Mouse (Mus musculus) mouse embryonic stem cell (cell line): Measurements from ENCODE around the gene Apol7a.
"Not testable (repeated sequence)": the region's sequence is repeated elsewhere in the genome, so short reads cannot be mapped to it uniquely, and the experiment has no call there.

Experiments
- in situ Hi-C, 2 experiments: fragments of 300-500 bp; cut with MboI; formaldehyde crosslinking; loops; 1 replicate in 1 of 2; 3 replicates in 1 of 2; pipeline ENCODE4 v1.14.3; 2019 to 2020; ENCODE audit warnings: low sequenced_read_pairs in 2 of 2, low pct_unique_long_range_greater_than_20kb in 1 of 2, mixed read lengths in 1 of 2; ENCODE audit not compliant: unreplicated experiment in 1 of 2

Apol7a gene

DNA sequence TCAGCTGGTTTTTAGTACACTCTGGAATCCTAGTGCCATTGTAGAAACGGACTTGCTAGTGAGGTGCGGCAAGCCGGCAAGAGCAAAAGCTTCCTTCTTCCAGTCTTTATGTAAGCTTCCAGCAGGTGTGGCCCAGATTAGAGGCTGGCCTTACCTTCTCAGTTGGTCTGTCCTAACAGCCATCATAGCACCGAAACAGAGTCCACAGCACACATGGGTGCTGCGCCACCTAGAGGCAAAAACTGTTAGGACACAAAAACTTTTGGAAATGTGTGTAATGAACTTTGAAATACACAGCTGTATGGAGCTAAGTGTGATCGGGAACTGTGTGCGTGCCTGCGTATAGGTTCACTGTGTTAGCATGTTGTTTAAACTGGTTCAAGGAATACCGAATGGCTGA is at the start of gene Apol7a:
Apol7a (minus strand) TSS at position 84 of the 400 bp plus-strand sequence.
- in situ Hi-C loops = not testable (repeated sequence)

DNA sequence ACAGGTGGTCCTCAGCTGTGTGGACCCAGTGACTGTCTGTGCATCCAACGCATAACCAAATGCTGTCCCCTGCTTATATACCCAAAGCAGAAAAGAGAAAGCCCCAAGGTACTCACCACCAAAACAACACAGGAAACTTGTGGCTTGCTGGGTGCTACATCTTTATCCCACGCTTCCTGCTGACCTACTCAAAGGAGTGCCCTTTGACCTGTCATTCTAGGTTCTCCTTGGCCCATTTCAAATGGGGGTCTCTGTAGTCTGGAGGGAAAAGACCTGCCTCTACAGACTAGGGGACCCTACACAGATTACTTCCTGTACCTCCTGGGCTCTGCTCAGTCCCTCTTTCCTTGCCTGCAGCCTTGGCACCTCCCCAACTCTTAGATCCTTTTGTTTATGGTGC is 48.5 kb upstream of the Apol7a start, which contains the start of gene Apol7b:
Apol7b (minus strand) TSS at position 101 of the 400 bp plus-strand sequence.
- in situ Hi-C loops = not testable (repeated sequence)

DNA sequence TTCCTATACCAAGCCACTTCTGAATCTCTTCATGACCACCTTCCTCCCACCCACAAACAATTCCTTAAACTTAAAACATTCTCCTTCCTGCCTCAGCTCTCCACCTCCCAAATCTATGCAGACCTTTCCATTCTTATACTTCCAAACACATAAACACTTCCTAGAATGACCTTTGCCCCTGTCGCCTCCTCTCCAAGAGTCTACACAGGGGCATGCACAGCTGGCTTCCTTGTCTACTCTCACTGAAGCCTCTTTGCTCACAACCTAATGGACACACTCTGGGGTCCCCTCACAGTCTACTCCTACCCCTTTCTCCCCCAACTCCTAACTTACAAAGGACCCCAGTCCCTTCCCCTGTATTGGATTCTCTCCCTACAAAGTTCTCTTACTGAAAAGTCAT is 46.8 kb upstream of the Apol7a start:
- in situ Hi-C loops = not testable (repeated sequence)

DNA sequence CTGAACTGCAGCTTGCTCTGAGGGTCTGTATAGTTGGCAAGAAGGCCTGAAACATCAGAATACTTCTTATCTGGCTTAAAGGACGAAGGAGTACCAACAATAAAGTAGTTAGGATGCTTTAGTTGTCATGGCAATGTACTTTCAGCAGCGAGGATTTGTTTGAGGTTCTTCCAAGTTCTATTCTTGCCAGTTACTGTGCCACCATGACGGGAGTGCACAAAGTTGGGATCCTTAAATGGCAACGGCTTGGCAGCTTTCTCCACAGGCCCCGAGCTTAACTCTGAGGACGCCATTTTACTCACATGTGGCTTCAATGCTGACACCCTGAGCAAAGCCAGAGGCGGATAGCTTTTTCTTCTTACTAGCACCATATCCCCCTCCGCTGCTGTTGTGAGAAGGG is 45.8 kb upstream of the Apol7a start:
- in situ Hi-C loops = not testable (repeated sequence)

DNA sequence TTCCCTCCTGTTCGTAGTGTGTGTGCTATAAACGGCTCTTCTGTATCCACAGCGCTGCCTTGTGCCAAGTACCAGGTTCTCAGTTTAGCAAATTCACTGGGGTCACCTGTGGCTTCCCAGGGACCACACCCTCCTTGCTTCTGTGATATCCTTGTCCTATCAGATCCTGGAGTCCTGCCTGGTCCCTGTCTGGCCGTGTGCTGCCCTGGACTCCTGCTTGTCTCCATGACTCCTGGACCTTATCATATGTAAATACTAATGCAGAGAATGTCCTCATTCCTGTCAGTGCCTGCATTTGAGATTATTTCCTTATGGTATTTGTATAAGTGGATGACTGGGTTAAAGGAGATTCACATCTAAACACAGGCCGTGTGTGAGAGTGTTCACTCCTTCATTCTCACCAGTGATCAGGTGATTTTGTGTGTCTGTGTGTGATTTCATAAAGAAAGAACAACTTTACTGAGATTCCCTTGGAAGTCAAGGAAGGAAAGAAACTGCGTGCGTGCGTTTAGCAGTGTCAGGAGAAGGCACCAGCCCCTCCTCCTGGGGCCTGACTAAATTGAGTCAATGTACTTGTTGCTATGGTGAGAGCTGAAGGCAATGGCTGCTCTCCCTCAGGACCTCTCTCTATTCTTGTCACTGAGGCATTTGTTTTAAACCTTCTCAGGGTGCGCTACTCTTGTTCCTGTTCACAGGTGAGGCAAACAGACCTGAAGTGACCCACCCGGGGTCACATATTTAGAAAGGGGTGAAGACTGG is 30.0 kb upstream of the Apol7a start:
- in situ Hi-C loops = not testable (repeated sequence)

DNA sequence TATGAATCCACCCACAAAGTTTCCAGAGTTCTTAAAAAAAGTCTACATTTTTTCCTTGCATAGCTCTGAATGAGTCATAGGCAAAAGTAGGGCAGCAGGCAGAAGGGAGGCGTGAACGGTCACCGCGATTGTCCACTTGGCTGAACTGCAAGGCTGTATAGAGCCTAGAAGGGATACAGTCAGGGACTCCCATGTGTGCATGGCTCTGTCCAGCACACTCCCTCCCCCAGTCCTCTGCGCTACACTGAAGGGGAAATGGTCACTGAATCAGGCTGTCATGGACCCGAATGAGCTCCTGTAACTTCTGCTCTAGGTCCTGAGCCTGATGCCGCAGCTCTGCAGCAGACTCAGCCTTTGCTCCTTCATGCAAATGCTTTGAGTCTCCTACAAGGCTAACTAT is 24.0 kb upstream of the Apol7a start:
- in situ Hi-C loops = not testable (repeated sequence)

DNA sequence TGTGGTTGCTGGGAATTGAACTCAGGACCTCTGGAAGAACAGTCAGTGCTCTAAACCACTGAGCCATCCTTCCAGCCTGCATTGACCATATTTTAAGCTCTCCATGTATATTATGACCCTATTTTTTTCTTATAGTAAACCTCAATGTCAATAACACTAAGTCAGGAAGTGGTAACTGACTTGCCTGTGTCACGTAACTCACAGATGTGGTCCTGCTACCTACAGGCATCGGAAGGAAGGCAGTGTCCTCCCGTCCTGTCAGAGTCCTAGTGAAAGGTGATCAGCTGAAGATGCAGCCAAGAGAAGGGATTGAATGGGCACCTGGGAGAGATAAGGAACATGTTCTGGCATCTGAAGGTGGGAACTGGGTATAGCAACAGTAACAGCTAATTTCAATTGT is 20.7 kb upstream of the Apol7a start:
- in situ Hi-C loops = not testable (repeated sequence)

DNA sequence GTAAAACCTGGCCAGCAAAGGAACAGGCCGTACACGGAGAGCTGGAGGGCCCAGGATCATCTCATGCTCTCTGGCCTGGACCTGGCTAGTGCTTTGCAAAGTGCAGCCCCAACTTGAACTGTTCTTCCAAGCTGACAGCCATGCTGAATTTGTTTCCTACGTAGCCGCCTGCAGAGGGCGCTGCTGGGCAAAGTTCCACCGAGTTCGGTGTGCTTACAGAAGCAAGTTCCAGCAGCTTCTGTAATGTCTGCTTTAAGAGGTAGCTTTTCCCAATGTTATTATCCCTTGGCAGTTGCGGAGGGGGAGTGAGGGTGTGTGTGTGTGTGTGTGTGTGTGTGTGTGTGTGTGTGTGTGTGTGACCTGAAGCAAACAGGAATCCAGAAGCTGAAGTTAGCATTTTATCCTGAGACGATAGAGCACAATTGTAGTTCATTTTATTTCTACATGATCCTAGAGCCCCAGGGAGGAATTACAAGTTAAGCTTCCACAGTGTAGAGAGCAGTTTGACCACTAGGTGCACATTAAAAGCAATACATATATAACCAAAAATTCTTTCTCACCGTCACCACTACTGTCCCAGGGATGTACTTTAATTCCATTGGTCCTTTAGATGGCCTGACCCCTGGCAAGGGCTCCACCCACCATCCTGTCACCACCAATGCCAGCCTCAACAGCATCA is 17.9 kb upstream of the Apol7a start:
- in situ Hi-C loops = not testable (repeated sequence)

DNA sequence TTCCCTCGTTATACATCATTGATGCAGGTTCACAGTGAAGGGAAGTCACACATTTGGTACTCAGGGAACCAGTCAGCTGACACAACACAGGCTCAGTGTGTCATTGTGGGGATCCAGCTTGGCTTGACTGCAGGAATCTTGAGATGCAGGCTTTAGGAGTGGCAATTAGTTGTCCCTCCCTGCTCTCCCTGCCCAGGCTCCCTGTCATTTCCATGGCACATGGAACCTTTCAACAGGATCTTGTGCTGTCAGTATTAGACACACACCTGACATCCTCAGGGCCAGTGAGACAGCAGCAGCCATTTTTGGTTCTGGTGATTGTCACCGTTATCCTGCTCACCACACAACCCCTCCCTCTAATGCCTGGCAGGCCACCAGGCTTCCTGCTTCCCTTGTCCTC is 16.7 kb upstream of the Apol7a start:
- in situ Hi-C loops = not testable (repeated sequence)

DNA sequence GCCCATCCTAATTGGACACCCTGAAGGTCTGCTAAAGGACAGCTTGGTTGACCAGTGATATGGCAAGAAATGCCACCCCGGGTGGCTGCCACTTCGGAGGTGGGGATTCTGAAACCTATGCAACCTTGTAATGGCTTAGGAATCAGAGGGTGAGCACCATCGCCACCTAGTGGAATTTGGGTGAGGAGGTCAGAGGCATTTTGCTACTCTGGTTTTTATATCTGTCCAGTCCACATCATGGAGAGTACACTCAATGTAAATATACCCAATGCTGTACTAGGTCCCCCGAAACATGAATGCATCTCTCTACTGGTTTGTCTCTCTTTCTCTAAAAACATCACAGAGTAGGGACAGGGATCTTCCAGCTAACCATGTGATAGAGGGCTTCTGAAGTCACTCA is 13.8 kb upstream of the Apol7a start:
- in situ Hi-C loops = not testable (repeated sequence)

DNA sequence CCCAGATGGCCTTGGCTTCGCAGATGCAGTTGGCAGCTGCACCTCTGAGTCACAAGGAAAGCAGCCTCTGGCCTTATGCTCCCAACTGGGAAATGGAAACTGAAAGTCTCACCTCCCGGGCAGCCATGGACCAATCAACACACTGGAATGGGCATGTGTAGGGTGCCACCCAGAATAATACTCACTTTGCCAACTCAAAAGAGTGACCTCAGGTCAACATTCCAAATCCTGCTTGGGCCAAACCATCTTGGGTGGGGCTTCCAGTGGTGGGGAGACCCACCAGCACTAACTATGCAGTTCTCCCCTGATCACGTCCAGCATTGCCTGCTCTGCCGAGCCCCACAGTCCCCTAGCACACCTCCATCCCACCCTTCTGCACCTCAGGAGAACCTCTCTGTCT is 12.1 kb upstream of the Apol7a start, which contains the start of gene Apol9a:
Apol9a (minus strand) TSS at position 101 of the 400 bp plus-strand sequence.
- in situ Hi-C loops = not testable (repeated sequence)

DNA sequence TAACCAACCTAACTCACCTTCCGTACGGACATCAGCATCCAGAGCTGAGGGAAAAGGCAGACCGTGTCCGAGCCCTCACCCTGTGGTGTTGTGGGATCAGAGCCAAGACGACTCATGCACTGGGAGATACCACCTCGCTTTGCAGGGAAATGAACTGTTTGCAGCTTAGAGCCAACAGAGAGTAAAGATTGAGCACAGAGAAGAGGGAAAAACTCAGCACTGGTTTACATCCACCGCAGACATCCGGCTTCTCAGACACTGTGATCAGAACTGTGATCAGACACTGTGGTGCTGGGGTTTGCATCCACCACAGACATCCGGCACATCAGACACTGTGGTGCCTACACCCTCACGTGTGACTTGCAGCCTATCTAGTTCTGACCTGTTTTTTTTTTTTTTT is 7.5 kb upstream of the Apol7a start:
- in situ Hi-C loops = not testable (repeated sequence)

DNA sequence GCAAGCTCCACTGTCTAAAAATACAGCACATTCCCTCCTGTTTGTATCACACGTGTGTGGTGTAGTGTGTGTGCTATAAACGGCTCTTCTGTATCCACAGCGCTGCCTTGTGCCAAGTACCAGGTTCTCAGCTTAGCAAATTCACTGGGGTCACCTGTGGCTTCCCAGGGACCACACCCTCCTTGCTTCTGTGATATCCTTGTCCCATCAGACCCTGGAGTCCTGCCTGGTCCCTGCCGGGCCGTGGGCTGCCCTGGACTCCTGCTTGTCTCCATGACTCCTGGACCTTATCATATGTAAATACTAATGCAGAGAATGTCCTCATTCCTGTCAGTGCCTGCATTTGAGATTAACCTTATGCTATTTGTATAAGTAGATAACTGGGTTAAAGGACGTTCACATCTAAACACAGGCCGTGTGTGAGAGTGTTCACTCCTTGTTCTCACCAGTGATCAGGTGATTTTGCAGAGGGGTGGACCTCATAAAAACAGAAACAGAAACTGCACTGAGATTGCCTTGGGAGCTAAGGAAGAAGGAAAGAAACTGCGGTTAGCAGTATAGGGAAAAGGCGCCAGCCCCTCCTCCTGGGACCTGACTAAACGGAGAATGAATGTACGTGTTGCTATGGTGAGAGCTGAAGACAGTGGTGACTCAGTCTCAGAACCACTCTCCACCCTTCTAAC is 1.3 kb downstream of the Apol7a start:
- in situ Hi-C loops = not testable (repeated sequence)

DNA sequence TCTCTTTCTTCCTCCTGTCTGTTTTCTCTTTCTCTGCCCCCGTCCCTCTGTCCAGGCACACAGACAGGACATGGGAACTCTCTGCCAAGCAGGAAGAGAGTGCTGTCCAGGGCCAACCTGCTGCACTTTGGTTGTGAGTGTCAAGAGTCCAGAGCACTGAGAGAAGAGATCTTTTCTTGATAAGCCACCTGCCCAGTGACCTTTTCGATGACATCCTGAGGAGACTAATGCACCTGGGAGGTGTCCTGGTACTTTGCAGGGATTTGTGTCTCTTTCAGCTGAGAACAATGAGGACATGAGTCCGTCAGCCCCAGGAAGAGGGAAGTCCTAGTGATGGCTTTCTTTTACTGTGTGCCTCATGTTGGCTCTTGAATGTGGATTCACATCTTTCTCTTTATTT is 5.1 kb downstream of the Apol7a start:
- in situ Hi-C loops = not testable (repeated sequence)

DNA sequence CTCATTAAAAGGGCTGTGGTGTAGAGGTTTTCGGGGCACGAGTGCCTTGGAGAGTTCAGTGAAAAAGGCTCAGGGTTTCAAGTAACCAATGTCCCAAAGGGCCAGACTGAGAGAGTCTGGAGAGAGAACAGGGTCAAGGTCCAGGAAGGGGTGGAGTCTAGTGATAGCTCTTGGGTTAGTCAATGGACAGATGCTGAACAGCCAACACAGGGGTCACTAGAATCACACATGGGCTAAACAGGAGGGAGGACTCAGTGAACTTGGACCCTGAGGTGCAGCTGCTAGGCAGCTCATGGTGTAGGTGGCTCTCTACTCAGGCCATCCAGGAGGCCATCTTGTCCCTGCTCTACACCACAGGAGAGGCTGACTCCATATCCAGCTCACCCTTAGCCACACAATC is 11.4 kb downstream of the Apol7a start:
- in situ Hi-C loops = no loop called here

DNA sequence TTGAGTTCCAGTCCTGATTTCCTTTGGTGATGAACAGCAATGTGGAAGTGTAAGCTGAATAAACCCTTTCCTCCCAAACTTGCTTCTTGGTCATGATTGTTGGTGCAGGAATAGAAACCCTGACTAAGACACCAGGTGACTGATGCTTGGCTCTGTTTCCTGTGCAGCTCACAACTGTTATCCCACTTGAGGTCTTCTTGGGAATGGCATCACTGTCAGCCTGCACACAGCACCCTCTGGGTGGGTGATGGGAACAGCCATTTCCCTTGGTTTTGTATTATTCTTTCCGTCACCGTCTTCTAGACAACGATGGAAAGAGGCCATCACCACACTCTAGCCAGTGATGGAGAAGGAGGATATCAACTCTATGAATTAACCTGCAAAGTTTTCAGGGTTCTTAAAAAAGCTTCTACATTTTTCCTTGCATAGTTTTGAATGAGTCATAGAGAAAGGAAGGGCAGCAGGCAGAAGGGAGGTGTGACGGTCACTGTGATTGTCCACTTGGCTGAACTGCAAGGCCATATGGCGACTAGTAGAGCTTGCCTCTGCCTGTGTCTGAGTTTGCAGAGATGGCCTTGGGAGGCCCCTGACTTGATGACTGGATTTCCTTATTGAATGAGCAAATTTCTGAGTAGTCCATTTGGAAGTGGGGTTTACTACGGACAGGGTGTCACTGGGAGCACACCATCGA is 14.4 kb downstream of the Apol7a start:
- in situ Hi-C loops = no loop called here

DNA sequence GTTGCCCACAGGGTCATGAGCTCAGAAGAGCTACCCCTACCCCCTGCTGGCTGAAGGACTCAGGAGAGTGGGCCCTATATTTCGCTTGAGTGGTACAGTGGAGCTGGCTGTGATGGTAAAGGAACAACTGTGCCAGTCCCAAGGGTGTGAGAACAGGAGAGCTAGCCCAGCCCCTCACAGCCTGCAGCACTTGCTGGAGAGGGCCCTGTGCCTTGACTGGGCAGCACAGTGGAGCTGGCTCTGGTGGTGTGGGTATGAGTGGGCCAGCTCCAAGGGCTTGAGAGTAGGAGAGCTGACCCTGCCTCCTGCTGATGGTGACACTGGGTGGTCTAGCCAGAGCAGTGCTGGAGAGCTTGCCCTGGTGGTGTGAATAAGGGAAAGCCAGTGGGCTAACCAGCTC is 16.0 kb downstream of the Apol7a start:
- in situ Hi-C loops = no loop called here

DNA sequence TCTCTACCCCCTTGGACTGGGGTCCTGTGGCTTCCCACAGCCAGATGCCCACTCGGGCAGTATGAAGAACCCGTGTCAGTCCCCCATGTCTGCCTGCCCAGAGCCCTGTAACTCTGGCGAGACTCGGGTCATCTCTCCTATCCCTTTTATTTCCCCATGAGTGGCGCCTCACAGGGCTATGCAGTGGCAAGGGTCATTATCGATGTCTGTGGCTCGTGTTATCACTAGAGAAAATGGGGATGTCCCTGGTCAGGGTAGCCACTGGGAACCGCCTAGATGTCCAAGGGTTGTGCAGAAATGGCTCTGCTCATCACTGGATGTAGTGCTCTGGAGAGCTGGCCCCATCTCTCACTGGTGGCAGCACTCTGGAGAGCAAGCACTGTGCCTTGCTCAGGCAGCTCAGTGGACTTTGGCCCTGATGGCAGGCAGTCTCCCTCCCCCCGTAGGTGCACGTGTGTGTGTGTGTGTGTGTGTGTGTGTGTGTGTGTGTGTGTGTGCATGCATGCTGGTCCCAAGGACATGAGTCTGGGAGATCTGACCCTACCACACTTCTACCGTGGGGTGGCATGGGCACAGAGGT is 16.5 kb downstream of the Apol7a start:
- in situ Hi-C loops = no loop called here
